Mouse (Mus musculus): ENCODE measurements around the gene Stard7.
"Not testable (repeated sequence)": the region's sequence is repeated elsewhere in the genome, so short reads cannot be mapped to it uniquely, and the experiment has no call there.

Stard7 gene

DNA sequence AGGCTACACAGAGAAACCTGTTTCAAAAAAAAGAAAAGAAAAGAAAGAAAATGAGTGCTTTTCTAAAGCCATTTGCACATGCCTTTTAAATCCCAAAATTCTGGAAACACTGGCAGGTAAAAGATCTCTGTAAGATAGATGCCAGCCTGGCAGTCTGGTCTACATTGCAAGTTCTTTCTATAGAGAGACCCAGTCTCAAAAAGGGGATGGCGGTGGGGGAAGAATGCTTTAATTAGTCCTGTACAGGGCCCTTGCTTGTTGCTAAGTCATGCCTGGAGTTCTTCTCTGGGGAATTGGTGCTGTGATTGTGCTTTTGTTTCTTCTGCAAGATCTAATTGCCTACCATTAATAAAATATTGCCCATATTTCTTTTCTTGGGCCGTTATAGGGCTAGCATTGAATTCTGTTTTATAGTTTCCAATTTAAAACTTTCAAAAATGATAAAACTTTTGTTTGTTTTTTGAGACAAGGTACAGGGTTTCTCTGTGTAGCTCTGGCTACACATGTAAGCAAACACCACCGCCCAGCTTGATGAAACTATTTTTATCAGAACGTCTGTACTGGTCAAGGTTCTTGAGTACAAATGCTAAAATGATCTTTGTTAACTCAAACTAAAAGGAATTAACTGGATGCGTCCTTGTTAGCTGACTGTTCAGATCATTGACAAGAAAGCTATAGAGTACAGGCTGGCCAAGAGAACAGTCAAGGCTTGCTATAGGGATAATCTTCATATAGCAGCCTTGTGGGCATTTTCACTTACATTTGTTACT, 5.7 kb downstream of the Stard7 start:
- DNase-seq, result no peak

- DNase-seq, result no peak
Observed at GRCm38 (mm10) chr2:127278162-127278561, 8.1 kb downstream of the Stard7 start.

DNA sequence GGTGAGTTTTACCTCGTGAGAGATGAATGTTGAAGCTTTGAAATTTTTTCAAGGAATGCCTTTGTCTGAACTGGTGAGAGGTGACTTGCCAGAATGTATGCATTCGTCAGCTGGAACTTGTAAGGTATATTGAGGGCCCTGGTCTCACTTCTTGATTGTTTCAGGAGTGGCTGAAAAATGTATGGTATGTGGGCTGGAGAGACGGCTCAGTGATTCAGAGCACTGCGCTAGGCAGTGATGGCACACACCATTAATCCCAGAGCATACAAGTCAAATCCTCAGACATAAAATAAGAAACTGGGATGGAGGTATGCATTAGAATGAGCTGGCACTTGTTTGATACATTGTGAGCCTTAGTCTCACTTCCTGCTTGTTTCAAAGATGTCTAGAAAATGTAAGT, 22.2 kb downstream of the Stard7 start:
- no peak for DNase-seq

DNA sequence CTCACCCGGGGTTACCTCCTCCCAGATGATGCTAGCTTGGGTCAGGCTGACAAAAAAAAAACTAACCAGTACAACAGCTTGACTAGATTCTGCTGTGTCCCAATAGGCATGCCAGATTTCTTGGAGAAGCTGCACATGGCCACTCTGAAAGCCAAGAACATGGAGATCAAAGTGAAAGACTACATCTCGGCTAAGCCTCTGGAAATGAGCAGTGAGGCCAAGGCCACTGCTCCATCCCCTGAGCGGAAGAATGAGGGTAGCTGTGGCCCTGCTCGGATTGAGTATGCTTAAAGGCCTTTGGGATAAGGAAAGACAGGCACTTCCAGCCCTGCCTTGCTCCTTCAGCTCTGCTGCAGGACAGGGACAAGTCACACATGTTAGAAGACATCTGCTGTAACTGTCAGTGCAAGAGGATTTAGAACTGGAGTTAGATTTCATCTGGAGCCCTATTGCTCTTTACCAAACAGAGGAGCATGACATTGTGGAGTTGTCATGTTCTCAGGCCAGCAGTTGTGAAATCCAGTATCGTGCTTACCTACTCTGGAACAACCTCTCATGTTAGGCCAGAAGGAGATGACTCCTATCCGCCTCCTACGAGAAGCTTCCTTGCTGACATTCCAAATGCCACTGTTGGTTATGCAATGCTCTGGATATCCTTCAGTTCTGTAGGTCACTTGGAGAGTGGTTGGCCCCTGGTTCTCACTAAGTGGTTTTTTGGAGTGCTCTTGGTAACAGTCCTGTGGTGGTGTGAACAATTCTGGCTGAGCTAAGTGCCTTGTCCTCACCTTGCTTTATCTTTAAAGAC, 27.2 kb downstream of the Stard7 start:
- no peak for DNase-seq

DNA sequence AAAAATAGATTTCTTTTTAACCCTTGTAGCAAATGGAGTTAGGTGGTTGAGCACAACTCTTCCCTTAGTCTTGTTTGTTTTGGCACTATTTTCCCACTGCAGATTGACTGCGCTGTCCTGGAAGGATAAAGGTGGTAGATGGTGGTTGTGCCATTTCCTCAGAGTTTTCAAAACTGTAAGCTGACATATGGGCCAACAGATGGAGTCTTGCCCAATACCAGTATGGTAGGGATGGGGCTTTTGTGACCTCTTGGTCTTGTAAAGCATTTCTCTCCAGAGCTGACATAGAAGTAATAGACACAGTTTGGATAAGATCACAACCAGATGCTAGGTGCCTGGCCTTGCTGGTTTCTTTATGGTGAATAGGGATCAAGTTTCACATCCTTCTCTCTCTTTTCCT, 28.0 kb downstream of the Stard7 start:
- DNase-seq, result no peak

- DNase-seq, result no peak
Observed at GRCm38 (mm10) chr2:127300701-127301100, 30.7 kb downstream of the Stard7 start.

- no peak for DNase-seq
Observed at GRCm38 (mm10) chr2:127301883-127302282, 31.9 kb downstream of the Stard7 start.

GRCm38 (mm10) chr2:127304192-127304591, 34.2 kb downstream of the Stard7 start:
- not testable (repeated sequence) for DNase-seq

DNA sequence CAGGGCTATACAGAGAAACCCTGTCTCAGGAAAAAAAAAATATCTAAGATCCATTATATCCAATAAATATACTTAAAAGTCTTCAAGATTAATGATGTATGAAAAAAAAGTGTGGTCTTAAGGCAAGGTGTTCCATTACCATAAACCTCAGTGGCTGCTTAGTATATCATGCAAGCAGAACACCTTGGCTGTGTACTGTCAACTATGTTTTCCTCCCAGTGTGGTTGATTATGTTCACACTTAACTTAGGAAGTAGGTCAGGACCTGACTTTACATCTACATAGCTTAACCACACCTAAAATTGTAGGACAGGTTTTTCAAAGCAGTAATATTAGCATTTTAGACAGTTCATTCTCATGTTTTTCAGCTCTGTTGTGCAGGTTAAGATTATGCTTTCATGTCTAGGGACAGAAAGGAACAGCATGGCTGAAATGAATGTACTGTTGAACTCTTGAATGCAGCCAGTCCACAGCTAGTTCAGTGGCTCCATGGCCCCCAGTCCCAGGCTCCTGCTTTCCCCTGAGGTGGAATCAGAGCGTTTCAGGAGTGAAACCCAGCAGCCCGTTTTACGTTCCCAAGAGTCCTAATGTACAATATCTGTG, 34.7 kb downstream of the Stard7 start:
- DNase-seq, result no peak

- DNase-seq, result no peak
Observed at GRCm38 (mm10) chr2:127306123-127306522, 36.1 kb downstream of the Stard7 start.

DNA sequence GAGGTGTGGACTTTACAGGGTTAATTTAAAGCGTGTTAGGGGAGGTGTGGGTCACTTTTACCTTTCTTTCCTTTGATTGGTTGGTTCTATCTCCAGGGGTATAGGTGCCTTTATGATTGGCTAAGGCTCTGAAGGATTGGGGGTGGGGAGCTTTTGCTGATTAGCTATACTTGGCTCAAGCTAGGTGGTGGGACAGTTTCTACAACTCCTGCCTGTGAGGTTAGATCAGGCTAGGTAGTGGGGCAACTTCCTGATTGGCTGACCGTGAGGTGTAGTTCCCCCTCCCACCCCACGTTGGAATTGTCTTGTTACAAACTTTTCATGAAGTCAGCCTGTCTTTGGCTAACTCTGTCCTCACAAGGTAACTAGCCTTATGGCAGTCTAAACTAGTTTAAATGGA, 37.2 kb downstream of the Stard7 start:
- DNase-seq, result no peak

GRCm38 (mm10) chr2:127308660-127309059, 38.6 kb downstream of the Stard7 start:
- DNase-seq, result peak; percentile 18

GRCm38 (mm10) chr2:127310246-127310645, 40.2 kb downstream of the Stard7 start:
- DNase-seq, result no peak

DNA sequence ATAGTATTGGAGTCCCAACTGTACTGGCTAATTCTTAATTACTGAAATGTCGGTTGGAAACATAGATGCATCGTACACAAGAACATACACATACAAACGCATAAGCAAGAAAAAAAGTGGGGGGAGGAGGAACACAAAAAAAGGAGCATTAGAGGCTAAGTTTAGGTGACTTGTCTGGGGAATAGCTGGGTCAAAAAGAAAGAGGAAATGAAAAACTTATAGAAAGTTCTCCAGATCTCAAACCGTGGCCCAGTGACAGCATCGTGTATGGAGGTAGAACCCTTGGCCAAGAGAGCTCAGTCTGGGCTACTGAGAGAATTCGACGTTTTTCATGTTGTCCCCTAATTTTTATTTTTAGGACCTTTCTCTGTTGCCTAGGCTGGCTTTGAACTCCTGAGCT, 40.7 kb downstream of the Stard7 start:
- no peak for DNase-seq

DNA sequence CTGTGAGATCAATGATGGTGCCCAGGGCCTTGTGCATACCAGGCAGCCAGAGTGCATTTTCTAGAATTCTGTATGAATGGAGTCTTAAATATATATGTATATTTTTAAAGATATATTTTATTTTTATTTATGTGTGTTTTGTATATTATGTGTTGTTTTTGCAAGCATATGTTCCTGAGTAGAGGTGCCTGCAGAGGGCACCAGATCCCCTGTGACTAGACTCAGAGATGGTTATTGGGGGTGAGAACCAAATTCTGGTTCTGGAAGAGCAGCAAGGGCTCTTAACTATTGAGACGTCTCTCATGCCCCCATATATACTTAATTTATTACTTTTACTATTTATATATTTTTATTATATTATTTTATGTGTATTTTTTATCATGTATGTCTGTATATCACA, 41.2 kb downstream of the Stard7 start:
- no peak for DNase-seq

DNA sequence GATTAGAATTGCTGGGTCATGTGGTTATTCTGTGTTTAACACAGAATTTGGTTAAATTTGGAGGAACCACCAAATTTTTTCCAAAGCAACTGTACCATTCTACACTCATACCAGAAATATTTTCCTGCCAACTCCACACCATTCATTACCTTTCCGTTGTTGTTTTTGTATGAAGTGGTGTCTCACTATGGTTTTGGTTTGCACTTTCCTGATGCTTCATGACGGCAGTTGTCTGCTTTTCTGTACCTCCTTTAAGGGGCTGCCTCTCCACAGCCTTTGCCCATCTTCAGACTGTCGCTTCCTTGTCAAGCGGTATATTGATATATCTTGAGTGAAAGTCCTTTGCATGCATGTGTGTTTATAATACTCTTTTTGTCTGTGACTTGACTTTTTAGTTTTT, 42.8 kb downstream of the Stard7 start:
- DNase-seq, result no peak

- no peak for DNase-seq
Observed at GRCm38 (mm10) chr2:127313878-127314277, 43.9 kb downstream of the Stard7 start.

- DNase-seq, result no peak
Observed at GRCm38 (mm10) chr2:127314467-127315154, 44.6 kb downstream of the Stard7 start.

DNA sequence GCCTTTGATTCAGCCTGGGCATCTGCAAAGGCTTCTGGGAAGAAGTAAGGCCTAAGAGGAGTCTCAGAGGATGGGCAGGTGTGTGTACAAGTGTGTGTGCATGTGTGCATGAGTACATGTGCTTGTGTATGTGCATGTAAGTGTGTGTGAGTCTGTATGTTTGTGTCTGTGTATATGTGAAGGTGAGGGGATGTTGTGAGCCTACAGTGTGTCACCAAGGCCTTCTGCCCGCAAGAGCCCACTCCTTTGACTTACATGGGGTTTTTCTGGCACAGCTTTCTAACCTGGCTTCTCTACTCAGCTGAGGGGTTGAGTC, 45.1 kb downstream of the Stard7 start:
- DNase-seq, result no peak

- no peak for DNase-seq
Observed at GRCm38 (mm10) chr2:127316431-127316830, 46.4 kb downstream of the Stard7 start.

- DNase-seq, result no peak
Observed at GRCm38 (mm10) chr2:127318136-127318535, 48.1 kb downstream of the Stard7 start.

DNA sequence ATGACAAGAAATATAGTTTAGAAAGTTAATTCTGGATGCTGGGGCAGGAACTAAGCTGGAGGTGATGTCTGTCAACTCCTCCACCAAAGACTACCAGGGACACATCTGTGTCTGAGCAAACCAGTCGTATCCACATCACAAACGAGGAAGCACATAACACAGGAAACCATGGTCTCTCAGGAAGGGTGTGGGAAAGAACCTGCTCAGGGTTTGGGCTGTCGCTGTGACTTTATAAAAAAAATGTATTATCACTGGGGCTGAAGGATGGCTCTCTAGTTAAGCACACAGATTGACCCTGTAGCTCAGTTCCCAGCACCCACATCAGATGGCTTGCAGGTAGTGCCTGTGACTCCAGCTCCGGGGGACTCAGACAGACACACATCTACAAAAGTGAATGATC, 49.1 kb downstream of the Stard7 start:
- DNase-seq, result no peak

DNA sequence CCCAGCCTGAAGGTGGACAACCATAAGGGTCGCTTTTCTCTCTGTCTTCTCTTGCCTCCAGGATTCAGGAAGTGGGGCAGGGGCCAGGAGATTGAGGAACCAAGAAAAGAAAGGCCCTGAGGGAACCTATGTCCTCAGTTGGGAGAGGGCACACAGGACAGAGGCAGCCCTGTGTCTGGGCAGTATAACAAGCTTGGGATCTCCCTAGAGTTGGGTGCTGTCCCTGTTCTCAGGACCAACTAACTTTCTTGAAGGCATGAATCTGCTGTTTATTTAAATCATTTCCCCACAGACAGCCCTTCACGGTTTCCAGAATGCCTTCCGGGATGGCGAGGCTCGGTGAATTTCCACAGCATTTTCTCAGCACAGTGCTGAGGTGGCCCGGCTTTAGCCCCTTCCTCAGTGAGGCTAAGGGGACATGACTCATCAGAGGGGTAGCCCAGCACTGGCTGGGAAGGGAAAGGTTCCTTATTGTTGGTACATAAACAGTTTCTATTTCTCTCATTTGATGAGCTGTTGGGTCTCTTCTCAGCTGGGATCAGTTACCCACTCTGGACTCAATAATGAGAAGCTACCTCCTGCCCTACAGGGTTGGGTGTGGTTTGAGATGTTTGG, 52.8 kb downstream of the Stard7 start:
- DNase-seq, result no peak
